Mouse (Mus musculus) kidney, embryonic 15.5 days (tissue): ENCODE data around the gene AW209491. TPM values are rescaled to one million over a fixed set of nuclear protein-coding genes. Genes with fewer than 3 reads are reported as not detected.

ENCODE experiments used
- polyA plus RNA-seq: library from polyadenylated mRNA; unstranded; fragments of >200 nt; fragmentation: Nextera tagmentation; extraction: Ambion mirVana; gene quantifications from 2 replicates; pipeline ENCODE4 v1.2.1, GENCODE M21; 2015

AW209491 gene
- polyA plus RNA-seq, 1 experiment from 2014 or later = 27.8 TPM

Other genes with a start within 250 kb of the AW209491 start
- gene Hecw1, start 106.9 kb upstream of the AW209491 start, polyA plus RNA-seq = 0.17 and 0.44 TPM in 2 replicates
- gene Mrpl32, start 17.0 kb upstream of the AW209491 start, polyA plus RNA-seq = 110 and 127 TPM in 2 replicates
- gene Psma2, start 16.9 kb upstream of the AW209491 start, polyA plus RNA-seq = 184 and 199 TPM in 2 replicates